Comparison of ENCODE assay signal across 8 mouse cellular contexts in the genomic region with DNA sequence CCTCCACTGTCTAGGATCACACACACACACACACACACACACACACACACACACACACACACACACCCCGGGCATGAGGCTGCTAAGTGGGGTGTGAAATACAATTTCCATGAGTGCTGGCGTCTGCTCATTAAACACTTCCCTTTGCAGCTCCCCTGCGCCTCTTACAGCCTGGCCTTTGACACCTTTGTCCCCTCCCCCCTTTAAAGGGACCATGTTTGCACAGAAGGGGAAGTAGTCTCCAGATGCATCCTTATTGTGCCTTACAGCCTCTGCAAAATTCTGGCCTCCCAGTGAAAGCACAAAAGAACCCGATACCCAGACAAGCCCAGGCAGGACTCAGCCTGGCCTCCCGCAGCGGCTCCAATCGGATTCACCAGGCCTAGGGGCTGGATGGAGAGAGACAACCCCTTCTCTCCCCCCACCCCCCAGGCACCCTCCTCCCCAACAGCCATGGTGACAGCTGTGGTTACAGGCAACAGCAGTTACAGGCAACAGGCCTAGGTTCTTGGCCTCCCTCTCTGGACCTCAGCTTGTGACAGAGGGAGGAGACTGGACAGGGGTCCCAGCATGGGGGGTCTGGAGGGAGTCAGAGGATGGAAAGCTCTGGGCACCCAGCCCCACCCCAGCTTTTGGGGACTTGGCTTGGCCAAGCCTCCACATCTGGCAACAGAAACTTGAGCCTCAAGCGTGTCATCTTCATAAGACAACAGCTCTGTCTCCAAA. TPM values are rescaled to one million over a fixed set of nuclear protein-coding genes. Genes with fewer than 3 reads are reported as not detected.
DNase-seq lines count a peak whose midpoint lies in the region; ATAC-seq and TF ChIP-seq lines count a peak whose summit lies in the region.

No protein-coding gene starts in this region.

- peak overlapping the region; percentile 25; the same call in 1 of the 2 replicates for H3K9ac ChIP-seq in hindbrain, embryonic 14.5 days
- no peak overlapping the region; the same call in 1 of the 2 replicates for H3K9ac ChIP-seq in stomach, postnatal 0 days (ENCODE audit: low read length)

- H3K4me1 ChIP-seq in hindbrain, embryonic 14.5 days (replicated peaks; ENCODE audit: control insufficient read depth, insufficient read depth, low read length): peaks cover 38% of the 10 kb centered on the region
- peaks cover 8% of the 10 kb centered on the region; the same call in 1 of the 2 replicates for H3K4me1 ChIP-seq in stomach, postnatal 0 days (replicated peaks; ENCODE audit: control insufficient read depth, insufficient read depth)

- TF ChIP-seq CTCF in gastrocnemius, adult 2 months (IDR thresholded peaks at IDR 0.05): no peak
- TF ChIP-seq CTCF in stomach, postnatal 0 days (IDR thresholded peaks at IDR 0.05; ENCODE audit: low read depth): no peak

- H3K4me3 ChIP-seq in gastrocnemius, adult 2 months: no peak overlapping the region
- no peak overlapping the region for H3K4me3 ChIP-seq in hindbrain, embryonic 14.5 days (replicated peaks; ENCODE audit: low read length)
- H3K4me3 ChIP-seq in stomach, postnatal 0 days (ENCODE audit: low read depth, low read length): no peak overlapping the region

- H3K27me3 ChIP-seq in hindbrain, embryonic 14.5 days (ENCODE audit: control insufficient read depth, insufficient read depth, low read length): no peaks in the 10 kb centered on the region
- no peaks in the 10 kb centered on the region for H3K27me3 ChIP-seq in stomach, postnatal 0 days (ENCODE audit: control insufficient read depth, insufficient read depth, low read length)

- no peak overlapping the region for H3K4me2 ChIP-seq in hindbrain, embryonic 14.5 days (replicated peaks)
- H3K4me2 ChIP-seq in stomach, postnatal 0 days (replicated peaks; ENCODE audit: low read depth): no peak overlapping the region

- no peak for TF ChIP-seq EP300 in stomach, postnatal 0 days (optimal IDR thresholded peaks at IDR 0.05)

- H3K9me3 ChIP-seq in hindbrain, embryonic 14.5 days (ENCODE audit: control insufficient read depth, low read length): no peaks in the 10 kb centered on the region
- H3K9me3 ChIP-seq in stomach, postnatal 0 days (ENCODE audit: control insufficient read depth, low read length): no peaks in the 10 kb centered on the region

- DNase-seq in gastrocnemius, adult 2 months: peak; percentile 48
- no peak for DNase-seq in gastrocnemius, adult 8-10 months (ENCODE audit: low spot score in 2 of 2)
- peak; percentile 79 for DNase-seq in embryo, embryonic 11 days
- DNase-seq in hindbrain, embryonic 14.5 days (ENCODE audit: low spot score): no peak
- DNase-seq in lung, postnatal 4 days: peak; percentile 51 to 81
- peak; percentile 35 for DNase-seq in stomach, postnatal 0 days (ENCODE audit: low spot score)
- DNase-seq in testis, postnatal 14 days (ENCODE audit: low spot score): no peak
- DNase-seq in cerebellum, adult 9-11 months: no peak

- WGBS in hindbrain, embryonic 14.5 days: 8% methylated on average over 8 of the region's 8 CpGs
- WGBS in stomach, postnatal 0 days: 9% methylated on average over 6 of the region's 8 CpGs

- H3K27ac ChIP-seq in gastrocnemius, adult 2 months: peak overlapping the region; percentile 51
- peak overlapping the region; percentile 68 for H3K27ac ChIP-seq in hindbrain, embryonic 14.5 days
- peak overlapping the region; percentile 78 for H3K27ac ChIP-seq in stomach, postnatal 0 days (replicated peaks)

- H3K36me3 ChIP-seq in hindbrain, embryonic 14.5 days (replicated peaks; ENCODE audit: control insufficient read depth, insufficient read depth): no peaks in the 10 kb centered on the region
- no peaks in the 10 kb centered on the region for H3K36me3 ChIP-seq in stomach, postnatal 0 days (ENCODE audit: control insufficient read depth, insufficient read depth, low read length)

- intact Hi-C loops in gastrocnemius, adult 2 months (cut with DNase I): no loop called here

- peak; percentile 38; the same call in 1 of the 2 replicates for ATAC-seq in hindbrain, embryonic 14.5 days (ENCODE audit: low FRiP score)
- peak; percentile 71 for ATAC-seq in stomach, postnatal 0 days (ENCODE audit: low FRiP score, low TSS enrichment)

RNA-seq across cellular contexts. Expression of a gene that starts 11.8 kb away (rescaled TPM):
- 10 to 100 TPM in 1 of 2 experiments, 1 to 10 TPM in 1; 9.1 to 11.9 TPM for total RNA-seq in gastrocnemius, adult 2 months (2021)
- 10 to 100 TPM in 3 of 4 experiments, 1 to 10 TPM in 1; 8.4 to 13.1 (median 10.3) TPM for total RNA-seq in gastrocnemius, adult 8-10 months (2022)
- polyA plus RNA-seq in hindbrain, embryonic 14.5 days (2014; fragmentation: Nextera tagmentation; extraction: Ambion mirVana): 127 and 130 TPM in 2 replicates
- polyA plus RNA-seq in stomach, postnatal 0 days (2015; fragmentation: Nextera tagmentation; extraction: Ambion mirVana): 50.5 and 55.4 TPM in 2 replicates

RNA-seq across cellular contexts. Expression of a gene that starts 58.8 kb away (rescaled TPM):
- total RNA-seq in gastrocnemius, adult 2 months (2021): under 1 TPM; 0.56 to 0.59 TPM
- total RNA-seq in gastrocnemius, adult 8-10 months (2022): 1 to 10 TPM in 1 of 4 experiments, under 1 TPM in 2, not detected in 1; 0.88 to 1.1 (median 0.94) TPM
- polyA plus RNA-seq in hindbrain, embryonic 14.5 days (2014; fragmentation: Nextera tagmentation; extraction: Ambion mirVana): 2.0 and 2.3 TPM in 2 replicates
- polyA plus RNA-seq in stomach, postnatal 0 days (2015; fragmentation: Nextera tagmentation; extraction: Ambion mirVana): 6.0 and 6.5 TPM in 2 replicates

RNA-seq across cellular contexts. Expression of a gene that starts 59.0 kb away (rescaled TPM):
- 10 to 100 TPM; 18.0 to 24.3 TPM for total RNA-seq in gastrocnemius, adult 2 months (2021)
- total RNA-seq in gastrocnemius, adult 8-10 months (2022): 10 to 100 TPM; 19.1 to 29.8 (median 24.0) TPM
- polyA plus RNA-seq in hindbrain, embryonic 14.5 days (2014; fragmentation: Nextera tagmentation; extraction: Ambion mirVana): 20.0 and 23.5 TPM in 2 replicates
- polyA plus RNA-seq in stomach, postnatal 0 days (2015; fragmentation: Nextera tagmentation; extraction: Ambion mirVana): 1.4 and 2.4 TPM in 2 replicates

Comparison
In these comparisons a context has a peak if more than half of its experiments do, and no peak if none do; other contexts are left out.
1. DNase-seq: peak in gastrocnemius, adult 2 months (single experiment), embryo, embryonic 11 days (single experiment), lung, postnatal 4 days (2 of 2) and stomach, postnatal 0 days (single experiment); none in gastrocnemius, adult 8-10 months (0 of 2), hindbrain, embryonic 14.5 days (single experiment), testis, postnatal 14 days (single experiment) and cerebellum, adult 9-11 months (single experiment).
2. Peak in every context shown above with its lines, with median percentiles within 50 percentile points of each other: H3K27ac ChIP-seq.